Mouse (Mus musculus) testis, postnatal 10 days (tissue): ENCODE data around the gene Ube2l3.
"Not testable (repeated sequence)": the region's sequence is repeated elsewhere in the genome, so short reads cannot be mapped to it uniquely, and the experiment has no call there.

Experiments
- DNase-seq: peaks from one replicate; pipeline ENCODE4 v3.0.0; 2021; ENCODE audit warnings: low spot score

Gene Ube2l3

DNA sequence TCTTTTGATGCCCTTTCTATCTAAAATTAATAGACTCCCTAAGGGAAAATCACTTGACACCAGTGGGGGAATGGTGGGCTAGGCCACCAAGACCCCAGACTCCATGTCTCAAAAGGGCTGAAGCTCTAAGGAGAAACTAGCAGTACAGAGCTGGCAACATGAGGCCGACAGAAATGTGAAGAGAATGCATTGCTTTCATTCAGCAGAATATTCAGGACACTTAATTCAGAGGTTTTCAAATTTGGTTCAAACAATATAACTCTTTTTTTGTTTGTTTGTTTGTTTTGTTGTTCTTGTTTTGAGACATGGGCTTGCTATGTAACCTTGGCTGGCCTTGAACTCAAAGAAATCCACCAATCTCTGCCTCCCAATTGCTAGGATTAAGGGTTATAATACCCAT is at the start of gene Ube2l3:
Gene Ube2l3, minus strand, starts transcription at position 101 of the 400 bp plus-strand sequence.
- no peak for DNase-seq

- DNase-seq: peak; percentile 70
Measured at GRCm38 (mm10) chr16:17251539-17251938, 49.1 kb upstream of the Ube2l3 start.

- DNase-seq: no peak
Measured at GRCm38 (mm10) chr16:17249135-17249534, 46.7 kb upstream of the Ube2l3 start.

GRCm38 (mm10) chr16:17247727-17248126 is 45.3 kb upstream of the Ube2l3 start:
- DNase-seq: no peak

DNA sequence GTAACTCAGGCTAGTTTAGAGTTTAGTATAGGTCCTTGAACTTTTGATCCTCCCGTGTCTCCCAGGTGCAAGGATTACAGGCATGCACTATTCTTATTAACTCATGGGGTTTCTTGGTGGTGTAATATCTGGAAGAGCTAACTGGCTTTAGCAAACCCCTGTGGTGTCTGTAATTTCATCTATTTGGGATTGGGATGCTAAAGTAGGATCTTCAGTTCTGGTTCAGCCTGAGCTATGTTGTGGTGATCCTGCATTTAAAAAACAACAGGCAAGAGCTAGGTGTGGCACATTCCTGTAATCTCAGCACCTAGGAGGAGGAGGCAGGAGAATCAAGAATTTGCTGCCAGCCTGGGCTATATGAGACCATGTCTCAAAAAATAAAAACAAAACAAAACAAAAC is 42.5 kb upstream of the Ube2l3 start:
- DNase-seq: no peak

DNA sequence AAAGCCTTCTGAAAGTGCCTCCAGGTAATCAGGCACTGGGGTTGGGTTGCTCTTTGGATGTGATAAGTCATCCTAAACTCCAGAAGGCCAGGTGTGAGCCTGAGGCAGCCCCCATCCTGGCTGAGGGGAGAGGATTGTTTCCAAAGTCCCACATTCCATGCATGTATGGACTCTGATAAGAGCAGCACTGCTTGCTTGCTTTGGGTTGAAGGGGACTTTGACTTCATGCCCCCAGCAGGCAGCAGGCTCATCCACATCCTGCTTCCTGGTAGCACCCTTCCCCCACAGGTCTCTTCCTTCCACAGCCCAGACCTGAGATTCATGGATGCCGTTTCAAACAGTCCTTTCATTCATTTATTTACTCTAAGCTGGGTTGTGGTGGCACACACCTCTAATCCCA is 41.3 kb upstream of the Ube2l3 start:
- DNase-seq: no peak

DNA sequence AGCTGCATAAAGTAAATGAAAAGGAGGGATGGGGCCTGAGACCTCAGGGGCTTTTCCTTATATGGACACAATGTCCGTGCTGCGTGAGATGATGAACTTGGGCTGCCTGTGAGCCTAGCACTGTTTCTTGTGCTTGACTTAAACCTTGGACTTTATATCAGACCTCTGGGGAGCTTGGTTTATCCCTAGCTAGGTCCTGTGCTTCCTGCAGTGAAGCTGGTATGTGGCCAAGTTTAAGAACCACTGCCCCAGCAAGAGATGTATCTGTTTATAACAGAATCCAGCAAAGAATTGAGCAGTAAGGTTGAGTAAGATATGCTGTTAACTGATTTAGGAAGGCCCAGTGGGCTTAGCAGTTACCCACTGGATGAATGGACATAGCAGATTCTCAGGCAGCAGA is 37.0 kb upstream of the Ube2l3 start:
- DNase-seq: no peak

- DNase-seq: no peak
Measured at GRCm38 (mm10) chr16:17237634-17238033, 35.2 kb upstream of the Ube2l3 start.

GRCm38 (mm10) chr16:17234916-17235665 is 32.6 kb upstream of the Ube2l3 start:
- DNase-seq: no peak

- peak; percentile 71 for DNase-seq
Measured at GRCm38 (mm10) chr16:17234499-17234895, 32.0 kb upstream of the Ube2l3 start.

DNA sequence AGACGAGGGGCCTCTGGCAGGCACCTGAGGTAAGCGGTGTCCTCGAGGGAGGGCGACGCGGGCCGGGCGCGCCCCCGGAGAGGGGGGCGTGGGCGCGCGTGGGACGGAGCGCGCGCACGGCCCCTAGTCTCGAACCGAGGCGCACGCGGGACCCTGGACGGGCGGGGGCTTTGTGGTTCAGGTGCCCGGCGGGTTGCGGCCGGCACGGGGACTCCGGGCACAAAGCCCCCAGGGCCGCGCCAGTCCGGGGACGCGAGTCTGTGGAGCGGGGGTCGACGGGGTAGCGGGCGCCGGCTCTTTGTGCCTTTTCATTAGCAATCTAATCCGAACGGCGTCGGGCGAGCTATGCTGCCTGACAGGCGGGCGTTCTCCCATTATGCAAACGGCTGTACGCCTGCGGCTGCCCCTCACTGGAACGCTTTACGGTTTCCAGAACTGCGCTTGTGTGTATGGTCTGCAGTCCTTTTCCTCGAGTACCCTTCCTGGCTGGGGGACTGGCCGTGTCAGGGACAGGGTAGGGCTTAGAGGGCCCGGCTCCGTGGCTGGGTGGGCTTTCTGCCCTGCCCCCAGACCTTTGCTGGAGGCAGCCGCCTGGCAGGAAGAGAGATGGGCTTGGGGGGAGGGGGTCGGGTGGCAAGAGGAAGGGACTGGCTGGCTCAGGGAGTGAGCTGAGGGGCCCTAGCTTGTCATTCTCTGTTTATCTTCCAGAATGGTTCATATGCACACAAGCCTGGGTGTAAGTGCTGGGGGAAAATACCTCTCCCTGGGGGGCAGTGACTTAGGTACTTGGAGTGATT is 31.5 kb upstream of the Ube2l3 start:
- DNase-seq: peak; percentile 71

- peak; percentile 96 for DNase-seq
Measured at GRCm38 (mm10) chr16:17232794-17233701, 30.6 kb upstream of the Ube2l3 start, which contains the start of gene Hic2. Gene Hic2, plus strand, starts transcription at chr16:17233572.

DNA sequence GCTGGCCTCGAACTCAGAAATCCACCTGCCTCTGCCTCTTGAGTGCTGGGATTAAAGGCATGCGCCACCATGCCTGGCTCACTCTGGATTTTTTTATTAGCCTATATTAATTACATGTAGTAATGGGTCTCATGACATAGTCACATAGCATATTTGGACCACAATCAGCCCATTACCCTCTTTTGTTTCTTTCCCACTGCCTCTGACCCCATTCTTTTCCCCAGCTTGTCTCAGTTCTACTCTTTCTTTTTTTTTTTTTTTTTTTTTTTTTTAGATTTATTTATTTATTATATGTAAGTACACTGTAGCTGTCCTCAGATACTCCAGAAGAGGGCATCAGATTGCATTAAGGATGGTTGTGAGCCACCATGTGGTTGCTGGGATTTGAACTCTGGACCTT is 29.1 kb upstream of the Ube2l3 start:
- DNase-seq: not testable (repeated sequence)

DNA sequence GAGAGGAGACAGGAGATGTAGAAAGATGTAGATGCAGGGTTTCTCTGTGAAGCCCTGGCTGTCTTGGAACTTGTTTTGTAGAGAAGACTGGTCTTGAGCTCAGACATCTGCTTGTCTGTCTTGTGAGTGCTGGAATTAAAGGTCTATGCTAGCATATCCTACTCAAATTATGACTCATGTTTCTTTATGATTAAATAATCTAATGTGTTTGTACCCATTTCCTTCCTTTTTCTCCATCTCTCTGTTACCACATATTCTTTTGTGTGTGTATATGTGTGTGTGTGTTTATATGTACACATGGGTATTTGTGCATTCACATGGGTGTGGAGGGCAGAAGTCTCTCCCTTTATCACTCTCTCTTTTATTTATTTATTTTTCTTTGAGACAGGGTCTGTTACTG is 24.0 kb upstream of the Ube2l3 start:
- DNase-seq: no peak

DNA sequence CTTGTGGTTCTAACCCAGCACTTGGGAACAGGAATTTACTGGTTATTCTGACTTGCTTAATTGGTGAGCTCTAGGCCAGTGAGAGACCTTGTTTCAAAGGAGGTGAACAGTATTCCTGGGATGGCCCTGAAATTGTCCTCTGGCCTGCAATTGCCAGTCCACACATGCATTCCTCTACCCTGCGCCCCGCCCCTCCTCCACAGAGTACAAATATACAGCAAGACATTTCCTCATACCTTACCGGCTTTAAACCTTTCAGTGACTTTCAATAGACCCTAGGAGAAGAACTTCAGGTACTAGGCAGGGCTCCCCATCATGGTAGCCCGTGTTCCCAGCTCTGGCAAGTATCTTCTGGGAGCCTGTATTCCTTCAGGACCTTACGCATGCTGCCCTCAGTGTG is 23.1 kb upstream of the Ube2l3 start:
- no peak for DNase-seq

- peak; percentile 100 for DNase-seq
Measured at GRCm38 (mm10) chr16:17222197-17222596, 19.7 kb upstream of the Ube2l3 start.

DNA sequence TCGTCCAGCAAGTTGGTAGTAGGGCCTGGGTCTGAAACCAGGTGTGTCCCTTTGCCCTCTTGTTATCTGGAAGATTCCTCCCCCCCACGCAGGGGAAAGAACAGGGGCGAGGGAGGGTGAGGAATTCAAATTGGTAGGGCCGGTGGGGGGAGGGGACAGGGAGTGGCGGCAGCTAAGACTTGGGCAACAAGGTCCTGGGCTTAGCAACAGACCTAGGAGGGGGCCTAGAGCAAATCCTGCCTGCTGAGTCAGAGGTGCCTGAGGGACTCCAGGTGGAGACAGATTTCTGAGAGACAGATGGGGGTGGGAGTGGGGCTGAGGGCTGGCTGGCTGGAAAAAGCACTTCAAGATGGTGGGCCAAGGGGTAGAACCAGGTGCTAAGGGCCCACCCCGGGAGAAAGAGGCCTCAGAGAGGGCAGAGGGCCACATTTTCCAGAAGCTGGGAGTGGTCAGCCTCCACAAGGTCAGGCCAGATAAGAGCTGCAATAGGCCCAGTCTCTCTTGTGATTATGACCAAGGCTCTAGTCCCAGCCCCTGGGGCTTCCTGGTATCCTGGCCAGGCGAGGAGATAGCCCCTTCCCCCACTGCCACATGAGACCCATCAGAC is 17.8 kb upstream of the Ube2l3 start:
- no peak for DNase-seq

DNA sequence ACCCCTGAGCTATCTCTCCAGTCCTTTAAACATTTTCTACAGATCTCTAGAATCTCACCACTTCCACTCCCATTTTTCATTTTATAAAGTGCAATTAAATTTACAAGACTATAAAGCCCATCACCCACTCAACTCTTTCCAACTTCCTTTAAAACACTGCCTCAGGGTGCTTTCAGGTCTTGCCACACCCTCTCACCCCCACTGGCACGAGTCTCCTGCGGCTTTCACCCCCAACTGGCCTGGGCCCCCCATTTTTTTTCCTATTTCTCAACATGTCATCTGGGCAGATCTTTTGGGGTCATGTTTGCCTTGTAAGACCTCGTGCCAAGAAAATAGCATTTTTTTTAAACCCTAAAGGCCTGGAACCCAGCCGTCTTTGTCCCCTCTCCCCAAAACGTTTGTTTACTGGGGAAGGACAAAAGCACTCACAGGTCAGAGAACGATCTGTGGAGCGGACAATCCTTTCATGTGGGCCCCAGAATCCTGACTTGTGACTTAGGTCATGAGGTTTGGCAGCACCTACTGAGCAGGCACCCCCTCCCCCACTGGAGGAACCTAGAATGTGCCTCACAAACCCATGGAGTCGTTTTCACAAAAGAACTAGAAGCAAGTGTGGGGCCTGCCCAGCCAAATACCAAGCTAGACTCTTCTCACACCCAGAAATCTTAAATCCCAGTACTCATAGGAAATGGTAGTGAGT is 14.6 kb upstream of the Ube2l3 start:
- DNase-seq: no peak

- DNase-seq: peak; percentile 91
Measured at GRCm38 (mm10) chr16:17209981-17210838, 7.8 kb upstream of the Ube2l3 start.

DNA sequence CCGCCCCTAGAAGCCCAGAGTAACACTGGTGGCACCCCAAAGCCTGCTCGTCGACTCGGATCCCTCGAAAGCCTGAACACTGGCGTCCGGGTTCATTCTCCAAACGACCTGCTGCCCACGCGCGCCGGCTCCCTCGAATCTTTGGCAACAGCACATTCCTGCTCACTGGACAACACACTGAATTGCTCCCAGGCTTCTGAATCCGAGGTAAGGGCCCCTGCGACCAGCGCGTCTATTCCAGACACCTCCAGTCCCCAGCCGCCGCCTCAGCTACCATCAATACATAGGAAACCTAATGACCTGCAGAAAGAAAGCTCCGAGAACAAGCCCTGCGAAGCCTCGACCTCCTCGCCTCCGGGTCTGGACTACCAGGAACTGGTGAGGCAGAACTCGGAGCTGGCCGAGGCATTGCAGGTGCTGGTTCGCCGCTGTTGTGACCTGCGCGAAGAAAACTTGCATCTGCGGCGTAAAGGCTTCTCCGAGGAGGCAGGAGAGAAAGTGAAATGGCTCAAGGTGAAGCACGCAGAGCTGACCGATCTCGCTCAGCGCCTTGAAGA is 7.0 kb upstream of the Ube2l3 start:
- no peak for DNase-seq
